Mouse (Mus musculus) regulatory T cell (primary cell): ENCODE measurements at regions not wholly inside any gene's neighbourhood (a gene's known extent, or its start where the extent isn't known, plus 50 kb on each side); places are given as distances from the start of the nearest gene placed in this dataset.
"Not testable (repeated sequence)": the region's sequence is repeated elsewhere in the genome, so short reads cannot be mapped to it uniquely, and the experiment has no call there.

Source experiments
- in situ Hi-C: fragments of 300-600 bp; cut with MboI, MseI; formaldehyde crosslinking; loops from one replicate; pipeline ENCODE4 v1.15.1; 2025; ENCODE audit warnings: high pct_unique_total_duplicates

DNA sequence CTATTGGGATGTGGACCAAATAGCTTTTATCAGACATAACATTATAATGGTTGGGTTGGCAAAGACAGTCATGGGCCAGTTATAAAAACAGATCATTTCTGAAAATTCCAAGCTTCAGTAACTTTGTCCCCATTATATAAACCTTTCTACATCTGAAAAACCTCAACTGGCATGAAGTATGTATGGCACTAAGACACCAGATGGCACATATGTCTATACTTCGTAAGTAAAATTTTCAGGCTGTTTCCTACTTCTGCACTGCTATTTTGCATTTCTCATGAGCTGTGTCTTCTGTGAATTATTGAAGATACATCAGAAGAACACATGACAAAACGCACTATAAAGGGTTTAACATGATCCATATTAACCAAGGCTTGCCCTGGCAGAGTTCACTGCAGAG lies 428.1 kb downstream of the Pom121l12 start:
- in situ Hi-C loops, result no loop called here

- in situ Hi-C loops, result no loop called here
These were observed 443.1 kb downstream of the Pom121l12 start for GRCm38 (mm10) chr11:15042168-15042567.

GRCm38 (mm10) chr11:15088918-15089645 lies 490.0 kb downstream of the Pom121l12 start:
- in situ Hi-C loops, result not testable (repeated sequence)

- in situ Hi-C loops, result no loop called here
These were observed 497.8 kb downstream of the Pom121l12 start for GRCm38 (mm10) chr11:15096900-15097299.

- in situ Hi-C loops, result no loop called here
These were observed 509.0 kb downstream of the Pom121l12 start for GRCm38 (mm10) chr11:15108046-15108445.

DNA sequence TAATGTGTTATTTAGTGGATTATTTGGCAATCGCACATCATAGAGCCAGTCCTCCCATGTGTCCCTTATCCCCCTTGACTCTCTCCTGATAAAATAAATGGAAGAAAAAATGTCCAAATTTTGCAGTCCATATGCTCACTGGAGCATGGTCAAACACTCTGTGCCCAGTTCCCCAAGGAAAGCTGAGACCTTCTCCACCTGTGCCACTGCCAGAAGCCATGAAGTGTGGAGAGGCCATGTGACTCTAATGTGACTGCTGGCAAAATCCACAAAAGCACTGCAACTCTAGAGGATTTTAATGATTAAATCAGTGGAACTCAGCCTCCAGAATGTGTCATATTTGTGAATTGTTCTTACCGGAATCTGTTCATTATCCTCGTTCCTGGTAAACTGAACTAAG lies 514.5 kb downstream of the Pom121l12 start:
- in situ Hi-C loops, result loop anchor here (10.0 kb wide), 1 partner anchor 1511 kb away; no protein-coding TSS in a partner anchor

DNA sequence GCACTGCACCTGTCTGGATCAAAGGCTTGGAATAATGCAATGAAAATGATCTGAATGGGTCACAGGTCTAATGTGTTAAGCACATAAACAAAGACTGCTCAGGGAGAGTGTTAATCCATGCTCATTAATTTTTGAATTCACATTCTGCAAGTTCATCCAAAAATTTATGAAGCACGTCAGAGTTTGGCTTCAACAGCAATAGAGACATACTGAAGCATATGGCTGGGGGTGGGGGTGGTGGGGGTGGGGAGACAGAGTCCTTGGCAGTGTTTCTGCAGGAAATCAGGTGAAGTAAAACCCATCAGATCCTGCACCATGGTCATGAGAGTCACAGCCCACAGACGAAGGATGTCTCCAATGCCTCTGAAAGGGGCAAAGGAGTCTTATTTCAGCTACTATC lies 526.7 kb downstream of the Pom121l12 start:
- in situ Hi-C loops, result no loop called here
